9 mouse cellular contexts compared by ENCODE assay signal in the genomic region with DNA sequence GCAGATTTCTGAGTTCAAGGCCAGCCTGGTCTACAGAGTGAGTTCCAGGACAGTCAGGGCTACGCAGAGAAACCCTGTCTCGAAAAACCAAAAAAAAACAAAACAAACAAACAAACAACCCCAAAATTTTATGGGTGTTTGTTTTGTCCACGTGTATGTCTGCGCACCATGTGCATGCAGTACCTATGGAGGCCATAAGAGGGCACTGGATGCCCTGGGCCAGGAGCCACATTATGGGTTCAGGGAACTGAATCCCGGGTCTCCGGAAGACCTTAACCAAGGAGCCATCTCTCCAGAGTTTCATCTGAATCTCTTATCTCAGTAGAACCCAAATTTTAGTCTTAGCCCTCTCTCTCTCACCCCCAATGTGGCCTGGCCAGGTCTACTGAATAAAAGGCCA. TPM values are rescaled to one million over a fixed set of nuclear protein-coding genes. Genes with fewer than 3 reads are reported as not detected.
DNase-seq lines count a peak whose midpoint lies in the region; ATAC-seq and TF ChIP-seq lines count a peak whose summit lies in the region.
"Had no signal": no experiment of that assay in that cellular context is flagged by ENCODE, and none has a peak within 500 bp of the region (broad histone marks: within the 10 kb centered on the region; RNA-seq: fewer than 3 reads in every experiment).

No protein-coding gene starts in this region.

- ATAC-seq in liver, embryonic 14.5 days (ENCODE audit: insufficient read depth), result peak; percentile 47; the same call in 1 of the 2 replicates
- ATAC-seq in forebrain, embryonic 15.5 days (replicated peaks), result no peak
- ATAC-seq: forebrain, embryonic 13.5 days had no signal

- peak overlapping the region; percentile 38 for H3K4me2 ChIP-seq in liver, embryonic 14.5 days (ENCODE audit: low read depth)
- H3K4me2 ChIP-seq in forebrain, embryonic 15.5 days (replicated peaks), result no peak overlapping the region
- H3K4me2 ChIP-seq: forebrain, embryonic 13.5 days had no signal

- no peaks in the 10 kb centered on the region for H3K27me3 ChIP-seq in kidney, adult 2 months (replicated peaks; ENCODE audit: control insufficient read depth, insufficient read depth, low read length)
- no peaks in the 10 kb centered on the region for H3K27me3 ChIP-seq in liver, embryonic 14.5 days (ENCODE audit: control insufficient read depth, insufficient read depth, low read length)
- H3K27me3 ChIP-seq in forebrain, embryonic 15.5 days, result no peaks in the 10 kb centered on the region
- H3K27me3 ChIP-seq: forebrain, embryonic 13.5 days had no signal

- TF ChIP-seq CTCF in kidney, adult 2 months (conservative IDR thresholded peaks at IDR 0.05; ENCODE audit: insufficient read depth, insufficient read length, low read depth, low read length), result 0 out of 2 replicates have a peak, but pooled peaks have one; percentile 14
- TF ChIP-seq CTCF in liver, embryonic 14.5 days (IDR thresholded peaks at IDR 0.05; ENCODE audit: low read depth), result peak; percentile 86

- DNase-seq in kidney, adult 2 months, result no peak
- DNase-seq in kidney, adult 11 months, result no peak
- DNase-seq in B cell, adult 2 months, result peak; percentile 43 to 46
- DNase-seq in ZHBTc4 (ENCODE audit: low read depth, low spot score), result peak; percentile 81
- no peak for DNase-seq in liver, embryonic 14.5 days (ENCODE audit: low read depth in 3 of 3, low spot score in 3 of 3)
- no peak for DNase-seq in frontal cortex, postnatal 14 days (ENCODE audit: low spot score in 2 of 2)
- DNase-seq in c-Kit-positive CD71-positive TER-119-positive erythroid progenitor cells, embryonic 14.5 days (ENCODE audit: low spot score), result no peak

- no peak for TF ChIP-seq EP300 in liver, embryonic 14.5 days (IDR thresholded peaks at IDR 0.05; ENCODE audit: low read depth)

- H3K36me3 ChIP-seq in kidney, adult 2 months (ENCODE audit: control insufficient read depth, insufficient read depth, low read length), result no peaks in the 10 kb centered on the region
- no peaks in the 10 kb centered on the region for H3K36me3 ChIP-seq in liver, embryonic 14.5 days (replicated peaks; ENCODE audit: control insufficient read depth, insufficient read depth, low read depth)
- no peaks in the 10 kb centered on the region for H3K36me3 ChIP-seq in forebrain, embryonic 15.5 days

- no peaks in the 10 kb centered on the region for H3K4me1 ChIP-seq in kidney, adult 2 months (ENCODE audit: control insufficient read depth, insufficient read depth, low read length)
- H3K4me1 ChIP-seq in liver, embryonic 14.5 days (replicated peaks; ENCODE audit: control insufficient read depth in 2 of 2, insufficient read depth in 2 of 2, low read length in 1 of 2), result peaks cover 17 to 18% of the 10 kb centered on the region in 2 experiments
- H3K4me1 ChIP-seq in forebrain, embryonic 15.5 days, result no peaks in the 10 kb centered on the region
- H3K4me1 ChIP-seq: forebrain, embryonic 13.5 days had no signal

- no peak overlapping the region for H3K4me3 ChIP-seq in kidney, adult 2 months (ENCODE audit: insufficient read depth, low read depth, low read length)
- H3K4me3 ChIP-seq in liver, embryonic 14.5 days (ENCODE audit: insufficient read depth in 1 of 2, low read depth in 2 of 2, low read length in 2 of 2), result no peak overlapping the region
- no peak overlapping the region for H3K4me3 ChIP-seq in forebrain, embryonic 15.5 days
- H3K4me3 ChIP-seq: forebrain, embryonic 13.5 days had no signal

- H3K9me3 ChIP-seq in liver, embryonic 14.5 days (ENCODE audit: control insufficient read depth, low read length), result no peaks in the 10 kb centered on the region
- no peaks in the 10 kb centered on the region for H3K9me3 ChIP-seq in forebrain, embryonic 15.5 days
- H3K9me3 ChIP-seq: forebrain, embryonic 13.5 days had no signal

- no peak for TF ChIP-seq POLR2A in kidney, adult 2 months (IDR thresholded peaks at IDR 0.05; ENCODE audit: low read depth, low read length)

- no peak overlapping the region for H3K9ac ChIP-seq in liver, embryonic 14.5 days (replicated peaks)
- H3K9ac ChIP-seq in forebrain, embryonic 15.5 days (replicated peaks), result no peak overlapping the region
- H3K9ac ChIP-seq: forebrain, embryonic 13.5 days had no signal

- H3K27ac ChIP-seq in kidney, adult 2 months (ENCODE audit: insufficient read depth, low read depth, low read length), result no peak overlapping the region
- H3K27ac ChIP-seq in liver, embryonic 14.5 days, result peak overlapping the region; percentile 53
- H3K27ac ChIP-seq in forebrain, embryonic 15.5 days (replicated peaks), result no peak overlapping the region
- H3K27ac ChIP-seq: forebrain, embryonic 13.5 days had no signal

- WGBS in kidney, adult 2 months, result 87% methylated on average over 6 of the region's 6 CpGs
- WGBS in liver, embryonic 14.5 days (ENCODE audit: insufficient replicate concordance), result 66% methylated on average over 6 of the region's 6 CpGs
- WGBS in forebrain, embryonic 15.5 days, result 85% methylated on average over 6 of the region's 6 CpGs

RNA-seq across cellular contexts. Expression of a gene that starts 14.7 kb away (rescaled TPM):
- polyA plus RNA-seq in kidney, adult 2 months (2012; rRNA removed), result 7.1 and 7.4 TPM in 2 replicates
- polyA plus RNA-seq in liver, embryonic 14.5 days (2012; rRNA removed), result 15.0 and 16.2 TPM in 2 replicates
- polyA plus RNA-seq in liver, embryonic 14.5 days (2014; fragmentation: Nextera tagmentation; extraction: Ambion mirVana), result 10.5 and 12.1 TPM in 2 replicates
- 53.6 and 54.7 TPM in 2 replicates for polyA plus RNA-seq in forebrain, embryonic 15.5 days (2015; fragmentation: Nextera tagmentation; extraction: Ambion mirVana)

Comparison
In these comparisons a context has a peak if more than half of its experiments do, and no peak if none do; other contexts are left out.
1. DNase-seq: peak in B cell, adult 2 months (2 of 2) and ZHBTc4 (single experiment); none in kidney, adult 2 months (single experiment), kidney, adult 11 months (single experiment), liver, embryonic 14.5 days (0 of 3), frontal cortex, postnatal 14 days (0 of 2) and c-Kit-positive CD71-positive TER-119-positive erythroid progenitor cells, embryonic 14.5 days (single experiment).